Mouse (Mus musculus) forebrain, embryonic 11.5 days (tissue): ENCODE data around the gene Swap70. TPM values are rescaled to one million over a fixed set of nuclear protein-coding genes. Genes with fewer than 3 reads are reported as not detected.
"Not testable (repeated sequence)": the region's sequence is repeated elsewhere in the genome, so short reads cannot be mapped to it uniquely, and the experiment has no call there.

ENCODE experiments used
- ATAC-seq: fragments of 200-750 bp; cut with Nextera tagmentation; replicated peaks from 2 replicates; pipeline ENCODE4 v1.8.0; 2017; ENCODE audit warnings: moderate TSS enrichment; ENCODE audit not compliant: low FRiP score
- DNase-seq: peaks from one replicate; pipeline ENCODE4 v3.0.0-alpha.2; 2017; ENCODE audit warnings: low spot score
- H3K27ac ChIP-seq: fragments of 300-500 bp; sonication (generic); 2 replicates; pipeline ENCODE4 v1.5.1; 2014; ENCODE audit warnings: low read depth, low read length
- H3K27me3 ChIP-seq: fragments of 300-500 bp; sonication (generic); 2 replicates; pipeline ENCODE4 v1.6.1; 2014; ENCODE audit warnings: mild to moderate bottlenecking, low read length, mixed read lengths; ENCODE audit not compliant: control insufficient read depth, insufficient read depth
- H3K36me3 ChIP-seq: fragments of 300-500 bp; sonication (generic); 2 replicates; pipeline ENCODE4 v1.6.1; 2014; ENCODE audit warnings: mild to moderate bottlenecking, low read length, moderate library complexity, mixed read lengths; ENCODE audit not compliant: control insufficient read depth, insufficient read depth
- H3K4me1 ChIP-seq: fragments of 300-500 bp; sonication (generic); replicated peaks from 2 replicates; pipeline ENCODE4 v1.6.1; 2014; ENCODE audit warnings: low read length, mixed read lengths; ENCODE audit not compliant: control insufficient read depth, insufficient read depth
- H3K4me2 ChIP-seq: fragments of 300-500 bp; sonication (generic); 2 replicates; pipeline ENCODE4 v1.6.1; 2014; ENCODE audit warnings: low read depth, mild to moderate bottlenecking, low read length, moderate library complexity, mixed read lengths; ENCODE audit not compliant: severe bottlenecking
- H3K4me3 ChIP-seq: fragments of 300-500 bp; sonication (generic); 2 replicates; pipeline ENCODE4 v1.5.1; 2014; ENCODE audit warnings: low read depth, low read length
- H3K9ac ChIP-seq: fragments of 300-500 bp; sonication (generic); 2 replicates; pipeline ENCODE4 v1.6.1; 2014; ENCODE audit warnings: low read length
- H3K9me3 ChIP-seq: fragments of 300-500 bp; sonication (generic); 2 replicates; pipeline ENCODE4 v1.6.1; 2016; ENCODE audit warnings: low read length, mixed read lengths; ENCODE audit not compliant: control insufficient read depth
- WGBS: fragments of 180-500 bp; shearing (Covaris S2); extraction: QIAGEN DNeasy Blood & Tissue Kit; methylation state at CpG from one replicate; pipeline ENCODE4 v1.1.7; 2014; 5-methylcytosine and 5-hydroxymethylcytosine counted together
- polyA plus RNA-seq: library from polyadenylated mRNA; unstranded; fragments of >200 nt; fragmentation: Nextera tagmentation; extraction: Ambion mirVana; gene quantifications from 2 replicates; pipeline ENCODE4 v1.2.1, GENCODE M21; 2014

Gene Swap70
- polyA plus RNA-seq, 1 experiment from 2014 or later: 26.5 TPM

DNA sequence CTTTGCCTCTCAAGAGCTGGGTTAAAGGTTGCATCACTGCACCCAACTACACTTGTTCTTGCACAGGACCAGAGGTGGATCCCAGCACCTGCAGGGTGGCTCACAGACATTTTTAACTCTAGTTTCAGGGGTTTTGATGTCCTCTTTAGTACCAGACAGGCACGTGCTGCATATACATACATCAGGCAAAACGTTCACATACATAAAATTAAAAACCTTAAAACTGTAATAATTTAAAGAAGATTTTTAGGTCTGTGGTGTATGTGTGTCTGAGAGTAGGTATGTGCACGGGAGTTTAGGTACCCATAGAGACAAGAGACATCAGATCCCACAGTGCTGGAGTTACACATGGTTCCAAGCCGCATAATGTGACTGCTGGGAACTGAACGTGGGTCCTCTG lies 5.0 kb downstream of the Swap70 start:
- 94% methylated on average over 5 of the region's 5 CpGs for WGBS
- H3K36me3 ChIP-seq: no peaks in the 10 kb centered on the region; the same call in 1 of the 2 replicates
- H3K9ac ChIP-seq: no peak overlapping the region
- no peak overlapping the region for H3K4me3 ChIP-seq
- no peaks in the 10 kb centered on the region for H3K4me1 ChIP-seq
- H3K4me2 ChIP-seq: no peak overlapping the region
- no peak overlapping the region for H3K27ac ChIP-seq
- DNase-seq: no peak
- H3K27me3 ChIP-seq: no peaks in the 10 kb centered on the region
- ATAC-seq: no peak
- H3K9me3 ChIP-seq: no peaks in the 10 kb centered on the region

- WGBS: 86% methylated on average over 6 of the region's 6 CpGs
- Histone ChIP-seq H3K9me3 (no peaks in the 10 kb centered on the region), H3K9ac (no peak overlapping the region), H3K36me3 (no peaks in the 10 kb centered on the region; the same call in 1 of the 2 replicates), H3K27me3 (no peaks in the 10 kb centered on the region), H3K27ac (no peak overlapping the region), H3K4me3 (no peak overlapping the region), H3K4me2 (no peak overlapping the region), H3K4me1 (no peaks in the 10 kb centered on the region)
- DNase-seq (no peak), ATAC-seq (no peak)
Measured at GRCm38 (mm10) chr7:110229967-110230366, 8.5 kb downstream of the Swap70 start.

GRCm38 (mm10) chr7:110231127-110231526 lies 9.6 kb downstream of the Swap70 start:
- H3K36me3 ChIP-seq, H3K4me2 ChIP-seq, H3K4me3 ChIP-seq, H3K9ac ChIP-seq, H3K27ac ChIP-seq, ATAC-seq, DNase-seq, H3K27me3 ChIP-seq, H3K4me1 ChIP-seq, H3K9me3 ChIP-seq: not testable (repeated sequence)
- WGBS: 95% methylated on average over 9 of the region's 10 CpGs

GRCm38 (mm10) chr7:110236085-110236484 lies 14.6 kb downstream of the Swap70 start:
- DNase-seq: no peak
- no peak for ATAC-seq

DNA sequence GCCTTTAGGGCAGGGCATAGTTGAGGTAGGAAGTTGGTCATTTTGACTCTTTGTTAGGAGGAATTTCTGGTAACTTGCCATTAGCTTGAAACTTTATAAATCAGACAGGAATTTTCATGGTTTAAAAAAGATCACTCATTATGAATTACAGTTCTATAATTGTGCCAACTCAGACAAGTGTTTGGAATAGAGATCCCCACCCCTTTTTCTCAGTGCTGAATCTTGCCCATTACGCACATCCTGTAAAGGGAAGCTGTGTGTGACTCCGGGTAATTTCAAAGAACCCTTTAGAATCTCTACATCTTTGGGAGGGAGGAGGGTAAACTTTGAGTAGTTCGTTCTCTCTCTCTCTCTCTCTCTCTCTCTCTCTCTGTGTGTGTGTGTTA lies 15.9 kb downstream of the Swap70 start:
- Histone ChIP-seq H3K27me3 (no peaks in the 10 kb centered on the region), H3K4me2 (no peak overlapping the region)
- 38% methylated on average over 3 of the region's 3 CpGs for WGBS

More at GRCm38 (mm10) chr7:110236085-110236484, 14.6 kb downstream of the Swap70 start:
- H3K27ac ChIP-seq: no peak overlapping the region
- no peaks in the 10 kb centered on the region for H3K36me3 ChIP-seq
- no peak overlapping the region for H3K4me2 ChIP-seq
- no peak overlapping the region for H3K4me3 ChIP-seq
- no peaks in the 10 kb centered on the region for H3K27me3 ChIP-seq
- H3K9ac ChIP-seq: no peak overlapping the region
- no peaks in the 10 kb centered on the region for H3K9me3 ChIP-seq
- peaks cover 6% of the 10 kb centered on the region for H3K4me1 ChIP-seq
- 82% methylated on average over 4 of the region's 4 CpGs for WGBS

DNA sequence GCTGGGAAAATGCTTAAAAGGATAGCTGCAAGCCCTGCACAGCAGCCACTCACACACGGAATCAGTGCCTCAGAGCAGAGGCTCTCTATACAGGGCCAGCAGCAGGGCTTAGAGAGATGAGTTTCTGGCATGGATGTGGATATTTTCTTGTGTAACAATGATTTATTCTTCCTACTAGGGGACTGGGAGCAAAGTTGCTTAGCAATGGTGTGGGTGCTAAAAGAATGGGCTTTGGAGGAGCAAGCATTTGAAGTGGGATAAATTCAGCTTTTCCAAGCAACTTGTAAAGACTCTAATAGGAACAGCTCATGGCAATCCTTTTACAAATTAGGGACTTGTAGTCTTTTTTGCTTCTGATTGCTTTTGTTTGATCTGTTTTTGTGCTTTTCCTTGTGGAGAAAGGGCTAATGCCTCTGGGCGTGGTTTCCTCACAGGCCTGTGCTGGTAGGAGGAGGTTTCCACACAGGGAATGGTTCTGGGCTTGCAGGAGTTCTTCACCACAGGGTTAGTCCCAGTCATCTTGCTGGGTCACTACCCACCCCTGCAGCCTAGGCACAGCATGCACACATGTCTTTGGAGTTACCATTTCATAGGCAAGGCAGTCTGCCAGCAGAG lies 16.4 kb downstream of the Swap70 start:
- Histone ChIP-seq H3K4me3 (no peak overlapping the region), H3K4me1 (peaks cover 6% of the 10 kb centered on the region), H3K9me3 (no peaks in the 10 kb centered on the region), H3K27me3 (no peaks in the 10 kb centered on the region), H3K9ac (peak overlapping the region; percentile 33; the same call in 1 of the 2 replicates), H3K4me2 (no peak overlapping the region), H3K36me3 (no peaks in the 10 kb centered on the region), H3K27ac (peak overlapping the region; percentile 51; the same call in 1 of the 2 replicates)
- 28% methylated on average over 2 of the region's 2 CpGs for WGBS
- no peak for ATAC-seq
- DNase-seq: no peak

More for the DNA sequence above, 15.9 kb downstream of the Swap70 start:
- Histone ChIP-seq H3K36me3 (no peaks in the 10 kb centered on the region), H3K4me3 (no peak overlapping the region), H3K9ac (no peak overlapping the region), H3K9me3 (no peaks in the 10 kb centered on the region), H3K4me1 (peaks cover 6% of the 10 kb centered on the region), H3K27ac (peak overlapping the region; percentile 51; the same call in 1 of the 2 replicates)
- no peak for DNase-seq
- no peak for ATAC-seq

DNA sequence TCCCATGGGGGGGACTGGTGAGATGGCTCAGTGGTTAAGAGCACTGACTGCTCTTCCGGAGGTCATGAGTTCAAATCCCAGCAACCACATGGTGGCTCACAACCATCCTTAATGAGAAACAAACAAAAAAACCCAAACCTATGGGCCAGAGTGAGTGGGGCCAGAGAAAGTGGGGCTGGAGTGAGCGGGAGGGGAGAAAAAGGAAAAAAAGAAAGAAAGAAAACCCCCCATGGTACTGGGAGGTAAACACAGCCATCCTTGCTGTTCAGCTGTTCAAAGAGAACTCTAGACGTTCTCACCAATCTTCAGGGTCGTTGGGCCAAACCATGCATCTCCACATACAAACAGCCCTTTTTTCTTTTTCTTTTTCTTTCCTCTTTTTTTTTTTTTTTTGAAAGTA lies 18.1 kb downstream of the Swap70 start:
- no peaks in the 10 kb centered on the region for H3K27me3 ChIP-seq
- no peak overlapping the region for H3K27ac ChIP-seq
- no peak overlapping the region for H3K4me2 ChIP-seq
- 79% methylated on average over 4 of the region's 4 CpGs for WGBS
- H3K9me3 ChIP-seq: no peaks in the 10 kb centered on the region
- H3K9ac ChIP-seq: no peak overlapping the region
- ATAC-seq (no peak), DNase-seq (no peak)
- H3K36me3 ChIP-seq: no peaks in the 10 kb centered on the region
- H3K4me1 ChIP-seq: peaks cover 6% of the 10 kb centered on the region
- H3K4me3 ChIP-seq: no peak overlapping the region

DNA sequence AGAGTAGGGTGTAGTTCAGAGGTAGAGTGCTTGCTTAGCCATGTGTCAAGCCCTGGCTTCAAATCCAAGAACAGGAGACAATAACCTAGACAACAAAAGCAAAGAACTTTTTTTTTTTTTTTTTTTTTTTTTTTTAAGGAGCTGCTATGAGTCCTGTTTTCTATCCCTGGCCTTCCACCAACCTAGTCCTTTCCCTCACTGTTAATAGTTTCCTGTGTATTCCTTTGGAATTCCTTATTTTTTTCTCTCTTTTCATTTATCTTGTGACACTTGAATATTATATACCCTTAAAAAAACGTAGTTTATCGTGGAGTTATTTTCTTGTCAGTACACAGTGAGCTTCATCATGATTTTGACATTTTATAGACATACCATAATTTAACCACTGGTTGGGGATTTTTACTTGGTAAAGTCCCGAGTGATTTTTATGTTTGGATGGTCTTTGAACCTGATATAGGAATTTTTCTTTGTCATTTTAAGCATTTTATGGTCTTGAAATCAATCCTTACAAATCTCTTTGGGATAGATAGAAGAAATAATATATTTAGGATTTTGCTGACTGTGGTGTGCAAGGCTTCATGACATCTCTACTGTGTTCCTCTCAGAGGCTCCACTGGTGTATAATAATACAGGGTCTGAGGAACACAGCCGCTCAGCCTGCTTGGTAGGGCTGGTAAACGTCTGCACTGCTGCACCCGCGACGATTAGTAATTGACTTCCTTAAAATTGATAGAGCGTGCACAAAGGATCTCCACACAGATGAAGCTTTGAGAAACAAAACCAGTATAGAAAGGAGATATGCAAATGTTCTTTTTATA lies 20.2 kb downstream of the Swap70 start:
- DNase-seq (no peak), ATAC-seq (no peak)
- peaks cover 6% of the 10 kb centered on the region for H3K4me1 ChIP-seq
- H3K27me3 ChIP-seq: no peaks in the 10 kb centered on the region
- no peaks in the 10 kb centered on the region for H3K36me3 ChIP-seq
- H3K9me3 ChIP-seq: no peaks in the 10 kb centered on the region
- H3K4me3 ChIP-seq: no peak overlapping the region
- 83% methylated on average over 9 of the region's 9 CpGs for WGBS
- no peak overlapping the region for H3K9ac ChIP-seq
- no peak overlapping the region for H3K27ac ChIP-seq
- H3K4me2 ChIP-seq: no peak overlapping the region

GRCm38 (mm10) chr7:110242290-110242581 lies 20.7 kb downstream of the Swap70 start:
- no peak overlapping the region for H3K4me3 ChIP-seq
- H3K9ac ChIP-seq: no peak overlapping the region
- H3K27ac ChIP-seq: no peak overlapping the region
- no peaks in the 10 kb centered on the region for H3K9me3 ChIP-seq
- ATAC-seq: no peak
- WGBS: 91% methylated on average over 5 of the region's 5 CpGs
- no peaks in the 10 kb centered on the region for H3K27me3 ChIP-seq
- H3K4me1 ChIP-seq: peaks cover 6% of the 10 kb centered on the region
- no peak overlapping the region for H3K4me2 ChIP-seq
- no peak for DNase-seq
- H3K36me3 ChIP-seq: no peaks in the 10 kb centered on the region
